Mouse (Mus musculus) CH12.LX (cell line): ENCODE data around the gene Apol7e. TPM values are rescaled to one million over a fixed set of nuclear protein-coding genes. Genes with fewer than 3 reads are reported as not detected.

Experiments
- DNase-seq: peaks from one replicate; pipeline ENCODE4 v3.0.0-alpha.2; 2013; ENCODE audit errors: extremely low read depth
- H3K27ac ChIP-seq: 2 replicates; pipeline ENCODE4 v1.5.1; 2012; ENCODE audit warnings: low read depth, mild to moderate bottlenecking, control low read depth, moderate library complexity; ENCODE audit not compliant: insufficient read depth
- H3K27me3 ChIP-seq: replicated peaks from 2 replicates; pipeline ENCODE3; 2012; ENCODE audit warnings: inconsistent platforms
- H3K36me3 ChIP-seq, 2 experiments: replicated peaks in 1 of 2; 2 replicates each; pipeline versions ENCODE3 to v1.6.1; 2012; ENCODE audit warnings: inconsistent platforms in 1 of 2, low read length in 1 of 2, mild to moderate bottlenecking in 1 of 2, mixed read lengths in 1 of 2, moderate library complexity in 1 of 2; ENCODE audit not compliant: control insufficient read depth in 1 of 2, insufficient read depth in 1 of 2
- H3K4me1 ChIP-seq, 2 experiments: 2 replicates each; pipeline ENCODE4 v1.6.1; 2012; ENCODE audit warnings: inconsistent platforms in 1 of 2, moderate library complexity in 1 of 2; ENCODE audit not compliant: insufficient read depth in 2 of 2, control insufficient read depth in 1 of 2
- H3K4me2 ChIP-seq: 2 replicates; pipeline ENCODE4 v1.6.1; 2012; ENCODE audit warnings: low read depth, mild to moderate bottlenecking, control low read depth; ENCODE audit not compliant: poor library complexity, insufficient read depth, severe bottlenecking
- H3K4me3 ChIP-seq, 3 experiments: fragments of 150-350 bp in 1 of 3; sonication (generic) in 1 of 3; replicated peaks in 1 of 3; 2 replicates each; pipeline versions ENCODE3 to v1.5.1; 2011 to 2012; ENCODE audit warnings: low read depth in 2 of 3, low read length in 2 of 3, mild to moderate bottlenecking in 2 of 3, moderate library complexity in 2 of 3, control low read depth in 1 of 3, improper control_type of control experiment in 1 of 3, inconsistent platforms in 1 of 3, mixed read lengths in 1 of 3; ENCODE audit not compliant: poor library complexity in 1 of 3
- H3K79me2 ChIP-seq: replicated peaks from 2 replicates; pipeline ENCODE4 v1.6.1; 2012; ENCODE audit warnings: mild to moderate bottlenecking, moderate library complexity; ENCODE audit not compliant: control insufficient read depth, poor library complexity, insufficient read depth, severe bottlenecking; ENCODE audit errors: extremely low read depth
- H3K9ac ChIP-seq: 2 replicates; pipeline ENCODE4 v1.6.1; 2012; ENCODE audit warnings: low read depth, mild to moderate bottlenecking, control low read depth, moderate library complexity; ENCODE audit not compliant: insufficient read depth
- H3K9me3 ChIP-seq: replicated peaks from 2 replicates; pipeline ENCODE3; 2012; ENCODE audit warnings: low read length, inconsistent platforms, mixed read lengths
- CHD1 ChIP-seq: IDR thresholded peaks from 2 replicates; pipeline ENCODE4 v1.6.1; 2012; ENCODE audit warnings: low read depth, low read length, improper control_type of control experiment, inconsistent platforms
- CHD2 ChIP-seq: IDR thresholded peaks from 2 replicates; pipeline ENCODE4 v1.6.1; 2011; ENCODE audit warnings: low read length, improper control_type of control experiment
- ELF1 ChIP-seq: IDR thresholded peaks from 2 replicates; pipeline ENCODE4 v1.6.1; 2014; ENCODE audit warnings: low read depth, mild to moderate bottlenecking, inconsistent platforms, low read length, improper control_type of control experiment
- EP300 ChIP-seq: IDR thresholded peaks from 2 replicates; pipeline ENCODE4 v1.6.1; 2011; ENCODE audit warnings: low read length, improper control_type of control experiment
- HCFC1 ChIP-seq: IDR thresholded peaks from 2 replicates; pipeline ENCODE4 v1.6.1; 2012; ENCODE audit warnings: low read depth, mild to moderate bottlenecking, inconsistent platforms, low read length, improper control_type of control experiment
- IRF4 ChIP-seq: IDR thresholded peaks from 2 replicates; pipeline ENCODE4 v1.6.1; 2014; ENCODE audit warnings: low read depth, mild to moderate bottlenecking, inconsistent platforms, low read length, improper control_type of control experiment
- JUN ChIP-seq: IDR thresholded peaks from 2 replicates; pipeline ENCODE4 v1.6.1; 2011; ENCODE audit warnings: low read depth, mild to moderate bottlenecking, low read length, improper control_type of control experiment, moderate library complexity; ENCODE audit not compliant: insufficient read depth
- JUND ChIP-seq: conservative IDR thresholded peaks from 2 replicates; pipeline ENCODE4 v1.6.1; 2011; ENCODE audit warnings: low read depth, low read length, improper control_type of control experiment
- KAT2A ChIP-seq: IDR thresholded peaks from 2 replicates; pipeline ENCODE4 v1.6.1; 2012; ENCODE audit warnings: low read length, improper control_type of control experiment, inconsistent platforms; ENCODE audit not compliant: insufficient replicate concordance
- MAFK ChIP-seq: IDR thresholded peaks from 2 replicates; pipeline ENCODE4 v1.6.1; 2011; ENCODE audit warnings: low read length, improper control_type of control experiment; ENCODE audit not compliant: insufficient replicate concordance
- MAZ ChIP-seq: IDR thresholded peaks from 2 replicates; pipeline ENCODE4 v1.6.1; 2012; ENCODE audit warnings: low read depth, mild to moderate bottlenecking, inconsistent platforms, low read length, improper control_type of control experiment, moderate library complexity
- MYC ChIP-seq: IDR thresholded peaks from 2 replicates; pipeline ENCODE4 v1.6.1; 2011; ENCODE audit warnings: low read depth, mild to moderate bottlenecking, improper control_type of control experiment, low read length
- NRF1 ChIP-seq: IDR thresholded peaks from 2 replicates; pipeline ENCODE4 v1.6.1; 2014; ENCODE audit warnings: low read depth, mild to moderate bottlenecking, inconsistent platforms, low read length, improper control_type of control experiment, moderate library complexity
- PAX5 ChIP-seq: IDR thresholded peaks from 2 replicates; pipeline ENCODE4 v1.6.1; 2012; ENCODE audit warnings: low read length, inconsistent platforms, mixed read lengths
- POLR2A ChIP-seq: IDR thresholded peaks from 2 replicates; pipeline ENCODE4 v1.6.1; 2011; ENCODE audit warnings: low read depth, mild to moderate bottlenecking, improper control_type of control experiment, low read length
- RCOR1 ChIP-seq: conservative IDR thresholded peaks from 2 replicates; pipeline ENCODE4 v1.6.1; 2012; ENCODE audit warnings: low read depth, mild to moderate bottlenecking, inconsistent platforms, low read length, improper control_type of control experiment
- SIN3A ChIP-seq: IDR thresholded peaks from 2 replicates; pipeline ENCODE4 v1.6.1; 2012; ENCODE audit warnings: low read length, improper control_type of control experiment, inconsistent platforms
- SMC3 ChIP-seq: IDR thresholded peaks from 2 replicates; pipeline ENCODE4 v1.6.1; 2011; ENCODE audit warnings: low read depth, low read length, improper control_type of control experiment
- TCF12 ChIP-seq: IDR thresholded peaks from 2 replicates; pipeline ENCODE4 v1.6.1; 2014; ENCODE audit warnings: low read depth, mild to moderate bottlenecking, inconsistent platforms, low read length, improper control_type of control experiment
- UBTF ChIP-seq: IDR thresholded peaks from 2 replicates; pipeline ENCODE4 v1.6.1; 2012; ENCODE audit warnings: low read depth, mild to moderate bottlenecking, inconsistent platforms, low read length, improper control_type of control experiment, moderate library complexity
- USF1 ChIP-seq: IDR thresholded peaks from 2 replicates; pipeline ENCODE4 v1.6.1; 2014; ENCODE audit warnings: low read depth, mild to moderate bottlenecking, inconsistent platforms, low read length, improper control_type of control experiment
- USF2 ChIP-seq: conservative IDR thresholded peaks from 2 replicates; pipeline ENCODE4 v1.6.1; 2011; ENCODE audit warnings: low read depth, low read length, improper control_type of control experiment
- ZC3H11A ChIP-seq: IDR thresholded peaks from 2 replicates; pipeline ENCODE4 v1.6.1; 2012; ENCODE audit warnings: low read depth, mild to moderate bottlenecking, inconsistent platforms, low read length, improper control_type of control experiment
- ZKSCAN1 ChIP-seq: IDR thresholded peaks from 2 replicates; pipeline ENCODE4 v1.6.1; 2012; ENCODE audit warnings: low read depth, inconsistent platforms, low read length, improper control_type of control experiment, borderline replicate concordance
- ZMIZ1 ChIP-seq: IDR thresholded peaks from 2 replicates; pipeline ENCODE4 v1.6.1; 2012; ENCODE audit warnings: low read depth, mild to moderate bottlenecking, inconsistent platforms, low read length, improper control_type of control experiment
- ZNF384 ChIP-seq: IDR thresholded peaks from 2 replicates; pipeline ENCODE4 v1.6.1; 2012; ENCODE audit warnings: low read depth, low read length, improper control_type of control experiment, inconsistent platforms
- dilution Hi-C: fragments of 300-500 bp; cut with MboI; formaldehyde crosslinking; loops from 2 replicates; pipeline ENCODE4 v1.14.3; 2020; ENCODE audit warnings: low sequenced_read_pairs; ENCODE audit not compliant: extremely low pct_unique_long_range_greater_than_20kb, extremely low pct_ligation_motif_present
- in situ Hi-C: fragments of 300-500 bp; cut with MboI; formaldehyde crosslinking; loops from 3 replicates; pipeline ENCODE4 v1.14.3; 2019; ENCODE audit warnings: low sequenced_read_pairs, low pct_ligation_motif_present, low pct_unique_long_range_greater_than_20kb, mixed read lengths
- polyA plus RNA-seq: library from polyadenylated mRNA; unstranded; fragments of >175 nt; gene quantifications from 2 replicates; pipeline ENCODE4 v1.2.1, GENCODE M21; 2012; ENCODE audit warnings: low read depth; ENCODE audit not compliant: insufficient read length
- total RNA-seq, 2 experiments: library from RNA; depleted of rRNA; stranded (reverse); fragments of 300-350 nt in 1 of 2; fragments of >200 nt in 1 of 2; gene quantifications; 2 replicates each; pipeline ENCODE4 v1.2.3; 2012 to 2014

Gene Apol7e
- total and polyA plus RNA-seq, 3 experiments, result not detected

- dilution Hi-C loops, result no loop called here
- Histone ChIP-seq H3K27me3 (peaks cover 3% of the 10 kb centered on the region), H3K27ac (no peak overlapping the region), H3K4me2 (no peak overlapping the region)
- TF ChIP-seq USF2 (no peak), IRF4 (no peak), USF1 (no peak), JUND (no peak), RCOR1 (no peak), TCF12 (no peak), JUN (no peak), ELF1 (no peak), ZNF384 (no peak), POLR2A (no peak), MAZ (no peak), CHD1 (no peak), MYC (no peak), SMC3 (no peak), HCFC1 (no peak), ZMIZ1 (no peak), UBTF (no peak), SIN3A (no peak)
- TF ChIP-seq, all 38 proteins: peak for 0
- peaks cover 50 to 60% of the 10 kb centered on the region in 2 experiments for H3K36me3 ChIP-seq
- H3K4me1 ChIP-seq, result no peaks in the 10 kb centered on the region
- in situ Hi-C loops, result no loop called here
- no peak for DNase-seq
- no peak overlapping the region for H3K4me3 ChIP-seq
- H3K79me2 ChIP-seq, result no peaks in the 10 kb centered on the region
- H3K9ac ChIP-seq, result no peak overlapping the region
- H3K9me3 ChIP-seq, result no peaks in the 10 kb centered on the region
Observed at GRCm38 (mm10) chr15:77760037-77760436, 61.4 kb downstream of the Apol7e start.

- Histone ChIP-seq H3K36me3 (peaks cover 60 to 71% of the 10 kb centered on the region in 2 experiments), H3K27me3 (peaks cover 1% of the 10 kb centered on the region), H3K9ac (no peak overlapping the region), H3K9me3 (no peaks in the 10 kb centered on the region), H3K4me1 (no peaks in the 10 kb centered on the region), H3K79me2 (no peaks in the 10 kb centered on the region), H3K27ac (no peak overlapping the region), H3K4me2 (no peak overlapping the region), H3K4me3 (no peak overlapping the region)
- no peak for TF ChIP-seq ELF1
- TF ChIP-seq JUN, result no peak
- TF ChIP-seq KAT2A, result no peak
- no peak for TF ChIP-seq SMC3
- no peak for TF ChIP-seq CHD1
- TF ChIP-seq NRF1, result no peak
- no peak for TF ChIP-seq PAX5
- TF ChIP-seq USF1, result no peak
- no peak for TF ChIP-seq MAFK
- no peak for TF ChIP-seq ZC3H11A
- TF ChIP-seq ZKSCAN1, result no peak
- no peak for TF ChIP-seq CHD2
- no peak for TF ChIP-seq USF2
- no peak for TF ChIP-seq EP300
- DNase-seq, result no peak
- in situ Hi-C loops (no loop called here), dilution Hi-C loops (no loop called here)
Observed at GRCm38 (mm10) chr15:77761083-77761482, 62.4 kb downstream of the Apol7e start.
